In genomic region chr14:72603194-72603521, GRCm38 (mm10) we compare ENCODE assay signal across 8 mouse cellular contexts.
A peak's percentile ranks its signal among the peaks of the same experiment; 100 is the strongest.
DNase-seq lines count a peak whose midpoint lies in the region; ATAC-seq and TF ChIP-seq lines count a peak whose summit lies in the region.

No protein-coding gene starts in this region.

- no peak for TF ChIP-seq RAD21 in CH12.LX (IDR thresholded peaks at IDR 0.05; ENCODE audit: low read depth, low read length)

- dilution Hi-C loops in CH12.LX (cut with MboI; ENCODE audit: extremely low pct_ligation_motif_present, extremely low pct_unique_long_range_greater_than_20kb, low sequenced_read_pairs), result no loop called here

- peak overlapping the region; percentile 65 for H3K4me2 ChIP-seq in heart, embryonic 11.5 days
- peak overlapping the region; percentile 59 for H3K4me2 ChIP-seq in CH12.LX (ENCODE audit: insufficient read depth, low read depth, poor library complexity, severe bottlenecking)
- peak overlapping the region; percentile 81 for H3K4me2 ChIP-seq in forebrain, embryonic 14.5 days (ENCODE audit: low read length)
- peak overlapping the region; percentile 68 for H3K4me2 ChIP-seq in liver, embryonic 15.5 days

- peak overlapping the region; percentile 72 for H3K27ac ChIP-seq in heart, embryonic 11.5 days (ENCODE audit: low read depth, low read length)
- H3K27ac ChIP-seq in CH12.LX (ENCODE audit: insufficient read depth, low read depth), result peak overlapping the region; percentile 28; the same call in 1 of the 2 replicates
- H3K27ac ChIP-seq in forebrain, embryonic 14.5 days (ENCODE audit: low read depth, low read length), result peak overlapping the region; percentile 90
- H3K27ac ChIP-seq in liver, embryonic 15.5 days (replicated peaks), result peak overlapping the region; percentile 74

- peak overlapping the region; percentile 60 for H3K4me3 ChIP-seq in heart, embryonic 11.5 days (ENCODE audit: low read depth, low read length)
- H3K4me3 ChIP-seq in CH12.LX (replicated peaks in 1 of 3; ENCODE audit: low read depth in 2 of 3, low read length in 2 of 3, poor library complexity in 1 of 3), result peak overlapping the region; percentile 20 to 45 (median 37)
- peak overlapping the region; percentile 53 for H3K4me3 ChIP-seq in forebrain, embryonic 14.5 days (ENCODE audit: low read depth, low read length)
- H3K4me3 ChIP-seq in liver, embryonic 15.5 days (replicated peaks), result peak overlapping the region; percentile 67

- DNase-seq in heart, postnatal 10 days, result no peak
- DNase-seq in CH12.LX (ENCODE audit: extremely low read depth), result no peak
- no peak for DNase-seq in forebrain, embryonic 14.5 days (ENCODE audit: low spot score)
- no peak for DNase-seq in frontal cortex, postnatal 14 days (ENCODE audit: low spot score in 2 of 2)
- no peak for DNase-seq in cerebellum, adult 11 months

- H3K9ac ChIP-seq in heart, embryonic 11.5 days (ENCODE audit: low read depth, low read length), result peak overlapping the region; percentile 74
- H3K9ac ChIP-seq in CH12.LX (ENCODE audit: insufficient read depth, low read depth), result peak overlapping the region; percentile 44; the same call in 1 of the 2 replicates
- H3K9ac ChIP-seq in forebrain, embryonic 14.5 days (ENCODE audit: low read length), result peak overlapping the region; percentile 68
- H3K9ac ChIP-seq in liver, embryonic 15.5 days, result peak overlapping the region; percentile 49

- TF ChIP-seq POLR2A in CH12.LX (IDR thresholded peaks at IDR 0.05; ENCODE audit: low read depth, low read length), result no peak

- H3K36me3 ChIP-seq in heart, embryonic 11.5 days (ENCODE audit: control insufficient read depth, insufficient read depth, low read length), result no peaks in the 10 kb centered on the region
- H3K36me3 ChIP-seq in CH12.LX (replicated peaks in 1 of 2; ENCODE audit: control insufficient read depth in 1 of 2, insufficient read depth in 1 of 2, low read length in 1 of 2), result peaks cover 20 to 50% of the 10 kb centered on the region in 2 experiments
- peaks cover 2% of the 10 kb centered on the region; the same call in 1 of the 2 replicates for H3K36me3 ChIP-seq in forebrain, embryonic 14.5 days (ENCODE audit: control insufficient read depth, insufficient read depth, low read length)
- H3K36me3 ChIP-seq in liver, embryonic 15.5 days (replicated peaks), result no peaks in the 10 kb centered on the region

- peaks cover 50% of the 10 kb centered on the region for H3K79me2 ChIP-seq in CH12.LX (replicated peaks; ENCODE audit: control insufficient read depth, extremely low read depth, insufficient read depth, poor library complexity, severe bottlenecking)

- intact Hi-C loops in heart, postnatal 10 days (cut with DNase I), result loop anchor here (5.0 kb wide), 1 partner anchor 109 kb away; the partner anchor contains the start of gene Fndc3a

- TF ChIP-seq CTCF in CH12.LX (conservative IDR thresholded peaks at IDR 0.05 in 1 of 2, IDR thresholded peaks at IDR 0.05 in 1 of 2; ENCODE audit: low read depth in 2 of 2, low read length in 2 of 2), result no peak

- H3K27me3 ChIP-seq in heart, embryonic 11.5 days (ENCODE audit: control insufficient read depth, insufficient read depth, low read length), result no peaks in the 10 kb centered on the region
- no peaks in the 10 kb centered on the region for H3K27me3 ChIP-seq in CH12.LX (replicated peaks)
- no peaks in the 10 kb centered on the region for H3K27me3 ChIP-seq in forebrain, embryonic 14.5 days (replicated peaks; ENCODE audit: control insufficient read depth, insufficient read depth, low read length)
- H3K27me3 ChIP-seq in liver, embryonic 15.5 days, result no peaks in the 10 kb centered on the region

- TF ChIP-seq EP300 in CH12.LX (IDR thresholded peaks at IDR 0.05; ENCODE audit: low read length), result no peak; the same call in 1 of the 2 replicates

- WGBS in heart, embryonic 11.5 days (ENCODE audit: insufficient replicate concordance), result 2% methylated on average over 8 of the region's 8 CpGs
- WGBS in forebrain, embryonic 14.5 days, result under 1% methylated on average over 8 of the region's 8 CpGs
- WGBS in liver, embryonic 15.5 days (ENCODE audit: insufficient replicate concordance), result under 1% methylated on average over 8 of the region's 8 CpGs

- in situ Hi-C loops in CH12.LX (cut with MboI; ENCODE audit: low pct_ligation_motif_present, low pct_unique_long_range_greater_than_20kb, low sequenced_read_pairs), result no loop called here

- H3K4me1 ChIP-seq in heart, embryonic 11.5 days (ENCODE audit: control insufficient read depth, insufficient read depth, low read length), result peaks cover 6% of the 10 kb centered on the region
- peaks cover 4 to 42% of the 10 kb centered on the region in 2 experiments; a peak in 3 of 4 replicates for H3K4me1 ChIP-seq in CH12.LX (ENCODE audit: control insufficient read depth in 1 of 2, insufficient read depth in 2 of 2)
- peaks cover 10% of the 10 kb centered on the region; the same call in 1 of the 2 replicates for H3K4me1 ChIP-seq in forebrain, embryonic 14.5 days (ENCODE audit: control insufficient read depth, insufficient read depth, low read length)
- H3K4me1 ChIP-seq in liver, embryonic 15.5 days (replicated peaks), result peaks cover 16% of the 10 kb centered on the region

- no peaks in the 10 kb centered on the region for H3K9me3 ChIP-seq in heart, embryonic 11.5 days (replicated peaks; ENCODE audit: control insufficient read depth, low read length)
- H3K9me3 ChIP-seq in CH12.LX (replicated peaks; ENCODE audit: low read length), result peaks cover 4% of the 10 kb centered on the region
- H3K9me3 ChIP-seq in forebrain, embryonic 14.5 days (replicated peaks; ENCODE audit: control insufficient read depth, low read length), result no peaks in the 10 kb centered on the region
- no peaks in the 10 kb centered on the region for H3K9me3 ChIP-seq in liver, embryonic 15.5 days (replicated peaks)

- ATAC-seq in heart, embryonic 11.5 days (replicated peaks; ENCODE audit: insufficient number of reproducible peaks, low FRiP score, low TSS enrichment), result no peak
- no peak; the same call in 1 of the 2 replicates for ATAC-seq in forebrain, embryonic 14.5 days
- ATAC-seq in liver, embryonic 15.5 days (ENCODE audit: insufficient read depth), result peak; percentile 11; the same call in 1 of the 2 replicates
- ATAC-seq in frontal cortex, adult (ENCODE audit: low TSS enrichment), result no peak; the same call in 1 of the 2 replicates

TF ChIP-seq in CH12.LX, 34 proteins besides CTCF, POLR2A, EP300 and RAD21:
- TF ChIP-seq USF1 (IDR thresholded peaks at IDR 0.05; ENCODE audit: low read depth, low read length) (no peak), MEF2A (IDR thresholded peaks at IDR 0.05; ENCODE audit: borderline replicate concordance, low read depth, low read length) (no peak), MXI1 (IDR thresholded peaks at IDR 0.05; ENCODE audit: low read depth, low read length) (peak; percentile 45; the same call in 1 of the 2 replicates), CHD2 (IDR thresholded peaks at IDR 0.05; ENCODE audit: low read length) (no peak), UBTF (IDR thresholded peaks at IDR 0.05; ENCODE audit: low read depth, low read length) (no peak), SIN3A (IDR thresholded peaks at IDR 0.05; ENCODE audit: low read length) (no peak), HCFC1 (IDR thresholded peaks at IDR 0.05; ENCODE audit: low read depth, low read length) (no peak), JUN (IDR thresholded peaks at IDR 0.05; ENCODE audit: insufficient read depth, low read depth, low read length) (no peak), TBP (conservative IDR thresholded peaks at IDR 0.05; ENCODE audit: low read depth, low read length) (no peak), KAT2A (IDR thresholded peaks at IDR 0.05; ENCODE audit: insufficient replicate concordance, low read length) (no peak), ZMIZ1 (IDR thresholded peaks at IDR 0.05; ENCODE audit: low read depth, low read length) (0 out of 2 replicates have a peak, but pooled peaks have one; percentile 23), TCF12 (IDR thresholded peaks at IDR 0.05; ENCODE audit: low read depth, low read length) (no peak), CHD1 (IDR thresholded peaks at IDR 0.05; ENCODE audit: low read depth, low read length) (no peak), ETS1 (conservative IDR thresholded peaks at IDR 0.05; ENCODE audit: low read depth, low read length) (no peak), SMC3 (IDR thresholded peaks at IDR 0.05; ENCODE audit: low read depth, low read length) (no peak), ZKSCAN1 (IDR thresholded peaks at IDR 0.05; ENCODE audit: borderline replicate concordance, low read depth, low read length) (no peak), NRF1 (IDR thresholded peaks at IDR 0.05; ENCODE audit: low read depth, low read length) (no peak), ZNF384 (IDR thresholded peaks at IDR 0.05; ENCODE audit: low read depth, low read length) (no peak), BHLHE40 (IDR thresholded peaks at IDR 0.05; ENCODE audit: low read depth, low read length) (no peak), PAX5 (IDR thresholded peaks at IDR 0.05; ENCODE audit: low read length) (no peak), NELFE (IDR thresholded peaks at IDR 0.05; ENCODE audit: low read depth, low read length) (peak; percentile 32; the same call in 1 of the 2 replicates), MAX (IDR thresholded peaks at IDR 0.05; ENCODE audit: low read length) (no peak), JUND (conservative IDR thresholded peaks at IDR 0.05; ENCODE audit: low read depth, low read length) (no peak), E2F4 (IDR thresholded peaks at IDR 0.05; ENCODE audit: insufficient replicate concordance, low read depth, low read length) (no peak), GABPA (IDR thresholded peaks at IDR 0.05; ENCODE audit: insufficient replicate concordance, low read depth, low read length) (no peak), POLR2AphosphoS2 (IDR thresholded peaks at IDR 0.05; ENCODE audit: low read depth, low read length) (peak; percentile 57; the same call in 1 of the 2 replicates), MAZ (IDR thresholded peaks at IDR 0.05; ENCODE audit: low read depth, low read length) (no peak), MAFK (IDR thresholded peaks at IDR 0.05; ENCODE audit: insufficient replicate concordance, low read length) (no peak), MYC (IDR thresholded peaks at IDR 0.05; ENCODE audit: low read depth, low read length) (0 out of 2 replicates have a peak, but pooled peaks have one; percentile 16), IRF4 (IDR thresholded peaks at IDR 0.05; ENCODE audit: low read depth, low read length) (0 out of 2 replicates have a peak, but pooled peaks have one; percentile 39), RCOR1 (conservative IDR thresholded peaks at IDR 0.05; ENCODE audit: low read depth, low read length) (0 out of 2 replicates have a peak, but pooled peaks have one; percentile 67)

Comparison
In these comparisons a context has a peak if more than half of its experiments do, and no peak if none do; other contexts are left out.
1. H3K27ac ChIP-seq: peak in every context shown above with its lines; median percentile 90 in forebrain, embryonic 14.5 days; 74 in liver, embryonic 15.5 days; 72 in heart, embryonic 11.5 days; 28 in CH12.LX.